Mouse (Mus musculus): ENCODE results near the gene Dnajb4.

The Dnajb4 gene

GRCm38 (mm10) chr3:152209967-152210634 lies at the start of gene Dnajb4, which contains the start of gene Fubp1:
TSS of gene Dnajb4 (minus strand) at chr3:152210302.
TSS of gene Fubp1 (plus strand) at chr3:152210422.
- peak; percentile 99 for DNase-seq

GRCm38 (mm10) chr3:152259409-152259808 lies 49.3 kb upstream of the Dnajb4 start:
- DNase-seq = peak; percentile 87

- DNase-seq = no peak
Measured at GRCm38 (mm10) chr3:152257528-152257927, 47.4 kb upstream of the Dnajb4 start.

- no peak for DNase-seq
Measured at GRCm38 (mm10) chr3:152250487-152250886, 40.4 kb upstream of the Dnajb4 start.

- DNase-seq = no peak
Measured at GRCm38 (mm10) chr3:152247708-152248107, 37.6 kb upstream of the Dnajb4 start.

GRCm38 (mm10) chr3:152245273-152245910 lies 35.3 kb upstream of the Dnajb4 start:
- DNase-seq = no peak

- no peak for DNase-seq
Measured at GRCm38 (mm10) chr3:152243304-152243703, 33.2 kb upstream of the Dnajb4 start.

- no peak for DNase-seq
Measured at GRCm38 (mm10) chr3:152241098-152241497, 31.0 kb upstream of the Dnajb4 start.

- no peak for DNase-seq
Measured at GRCm38 (mm10) chr3:152239592-152239991, 29.5 kb upstream of the Dnajb4 start.

GRCm38 (mm10) chr3:152238836-152239235 lies 28.7 kb upstream of the Dnajb4 start:
- peak; percentile 86 for DNase-seq

GRCm38 (mm10) chr3:152235805-152236204 lies 25.7 kb upstream of the Dnajb4 start:
- DNase-seq = no peak

GRCm38 (mm10) chr3:152235238-152235637 lies 25.1 kb upstream of the Dnajb4 start:
- no peak for DNase-seq

- DNase-seq = no peak
Measured at GRCm38 (mm10) chr3:152231333-152232100, 21.4 kb upstream of the Dnajb4 start.

GRCm38 (mm10) chr3:152229271-152229670 lies 19.2 kb upstream of the Dnajb4 start:
- DNase-seq = peak; percentile 61

- DNase-seq = peak; percentile 32
Measured at GRCm38 (mm10) chr3:152228843-152229242, 18.7 kb upstream of the Dnajb4 start.

- DNase-seq = peak; percentile 56
Measured at GRCm38 (mm10) chr3:152225906-152226305, 15.8 kb upstream of the Dnajb4 start.

- DNase-seq = no peak
Measured at GRCm38 (mm10) chr3:152224918-152225317, 14.8 kb upstream of the Dnajb4 start.

GRCm38 (mm10) chr3:152213416-152213815 lies 3.3 kb upstream of the Dnajb4 start:
- DNase-seq = no peak

- no peak for DNase-seq
Measured at GRCm38 (mm10) chr3:152211731-152212279, 1.7 kb upstream of the Dnajb4 start.

- peak; percentile 70 for DNase-seq
Measured at GRCm38 (mm10) chr3:152210728-152211391, 758 bp upstream of the Dnajb4 start.

GRCm38 (mm10) chr3:152209177-152209966 lies 730 bp downstream of the Dnajb4 start:
- peak; percentile 63 for DNase-seq
